Mouse (Mus musculus) erythroblast, embryonic 14.5 days (primary cell): ENCODE results near the gene Slc35b2.

Source experiments
- GATA1 ChIP-seq: IDR thresholded peaks from 2 replicates; pipeline ENCODE4 v1.6.1; 2012; ENCODE audit warnings: low read length, inconsistent platforms, mixed read lengths
- TAL1 ChIP-seq: IDR thresholded peaks from 3 replicates; pipeline ENCODE4 v1.6.1; 2012; ENCODE audit warnings: low read length, inconsistent platforms, mixed read lengths

DNA sequence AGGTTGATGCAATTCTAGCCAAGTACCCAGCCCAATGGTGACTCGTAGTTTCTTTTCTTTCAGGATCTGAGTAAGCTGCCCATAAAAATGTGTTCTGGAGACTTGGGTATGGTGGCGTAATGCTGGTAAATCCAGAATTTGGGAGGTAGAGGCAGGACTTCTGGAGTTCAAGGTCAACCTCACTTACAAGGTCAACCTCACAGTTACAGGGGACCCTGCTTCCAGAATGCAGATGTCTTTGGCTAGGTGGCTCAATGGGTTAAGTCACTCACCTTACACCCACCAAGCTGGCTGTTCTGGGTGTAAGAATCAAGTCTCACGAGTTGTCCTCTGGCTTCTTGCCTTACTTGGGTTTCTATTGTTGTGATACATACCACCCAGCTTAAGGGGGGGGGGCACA, 53.0 kb downstream of the Slc35b2 start:
- TF ChIP-seq GATA1 (no peak), TAL1 (no peak)
